Mouse (Mus musculus) lung, postnatal 0 days (tissue): ENCODE data around the gene Kcnq1. TPM values are rescaled to one million over a fixed set of nuclear protein-coding genes. Genes with fewer than 3 reads are reported as not detected.

Experiments used
- ATAC-seq: fragments of 200-750 bp; cut with Nextera tagmentation; 2 replicates; pipeline ENCODE4 v1.8.0; 2017; ENCODE audit warnings: moderate library complexity
- DNase-seq: peaks from one replicate; pipeline ENCODE4 v3.0.0-alpha.2; 2016; ENCODE audit warnings: low spot score
- H3K27ac ChIP-seq: fragments of 300-500 bp; sonication (generic); 2 replicates; pipeline ENCODE4 v1.5.1; 2014; ENCODE audit warnings: antibody characterized with exemption, mild to moderate bottlenecking, low read length, mixed read lengths
- H3K27me3 ChIP-seq: fragments of 300-500 bp; sonication (generic); replicated peaks from 2 replicates; pipeline ENCODE4 v1.6.1; 2014; ENCODE audit warnings: low read length, mixed read lengths; ENCODE audit not compliant: insufficient read depth
- H3K36me3 ChIP-seq: fragments of 300-500 bp; sonication (generic); 2 replicates; pipeline ENCODE4 v1.6.1; 2014; ENCODE audit warnings: low read length, mixed read lengths; ENCODE audit not compliant: insufficient read depth
- H3K4me1 ChIP-seq: fragments of 300-500 bp; sonication (generic); 2 replicates; pipeline ENCODE4 v1.6.1; 2014; ENCODE audit warnings: antibody characterized with exemption, low read depth, low read length, mixed read lengths; ENCODE audit not compliant: insufficient read depth
- H3K4me2 ChIP-seq: fragments of 300-500 bp; sonication (generic); replicated peaks from 2 replicates; pipeline ENCODE4 v1.6.1; 2014; ENCODE audit warnings: low read depth, mild to moderate bottlenecking, low read length, moderate library complexity, mixed read lengths
- H3K4me3 ChIP-seq: fragments of 300-500 bp; sonication (generic); 2 replicates; pipeline ENCODE4 v1.5.1; 2014; ENCODE audit warnings: low read depth, low read length
- H3K9ac ChIP-seq: fragments of 300-500 bp; sonication (generic); replicated peaks from 2 replicates; pipeline ENCODE4 v1.6.1; 2014; ENCODE audit warnings: low read depth, mild to moderate bottlenecking
- H3K9me3 ChIP-seq: fragments of 300-500 bp; sonication (generic); 2 replicates; pipeline ENCODE4 v1.6.1; 2016; ENCODE audit warnings: low read length, mixed read lengths
- CTCF ChIP-seq: IDR thresholded peaks from 2 replicates; pipeline ENCODE4 v1.5.1; 2016; ENCODE audit warnings: antibody characterized with exemption, mild to moderate bottlenecking
- EP300 ChIP-seq: IDR thresholded peaks from 2 replicates; pipeline ENCODE4 v1.6.1; 2016; ENCODE audit warnings: antibody characterized with exemption, mild to moderate bottlenecking, control low read depth
- WGBS: fragments of 180-500 bp; shearing (Covaris S2); extraction: QIAGEN DNeasy Blood & Tissue Kit; methylation state at CpG from one replicate; pipeline ENCODE4 v1.1.7; 2014; 5-methylcytosine and 5-hydroxymethylcytosine counted together
- polyA plus RNA-seq: library from polyadenylated mRNA; unstranded; fragments of >200 nt; fragmentation: Nextera tagmentation; extraction: Ambion mirVana; gene quantifications from 2 replicates; pipeline ENCODE4 v1.2.1, GENCODE M21; 2015

Gene Kcnq1
- polyA plus RNA-seq, 1 experiment from 2014 or later = 11.8 TPM

GRCm38 (mm10) chr7:143437894-143438581 is 331.9 kb downstream of the Kcnq1 start:
- no peaks in the 10 kb centered on the region for H3K36me3 ChIP-seq
- no peaks in the 10 kb centered on the region for H3K9me3 ChIP-seq
- TF ChIP-seq EP300 (no peak), CTCF (no peak)
- no peaks in the 10 kb centered on the region for H3K4me1 ChIP-seq
- peak overlapping the region; percentile 34; the same call in 1 of the 2 replicates for H3K9ac ChIP-seq
- peak; percentile 46 for ATAC-seq
- H3K27me3 ChIP-seq = 0 out of 2 replicates have a peak, but pooled peaks cover 5% of the 10 kb centered on the region
- peak overlapping the region; percentile 41 for H3K4me3 ChIP-seq
- peak overlapping the region; percentile 83 for H3K4me2 ChIP-seq
- DNase-seq = no peak
- WGBS = 2% methylated on average over 50 of the region's 63 CpGs
- no peak overlapping the region for H3K27ac ChIP-seq

GRCm38 (mm10) chr7:143438965-143439364 is 332.8 kb downstream of the Kcnq1 start:
- no peaks in the 10 kb centered on the region for H3K4me1 ChIP-seq
- no peak overlapping the region for H3K27ac ChIP-seq
- 78% methylated on average over 1 of the region's 1 CpGs for WGBS
- no peak overlapping the region for H3K4me2 ChIP-seq
- no peak overlapping the region for H3K4me3 ChIP-seq
- ATAC-seq (no peak), DNase-seq (no peak)
- TF ChIP-seq EP300 (no peak), CTCF (no peak)
- H3K9me3 ChIP-seq = no peaks in the 10 kb centered on the region
- no peak overlapping the region for H3K9ac ChIP-seq
- H3K27me3 ChIP-seq = 0 out of 2 replicates have a peak, but pooled peaks cover 8% of the 10 kb centered on the region
- no peaks in the 10 kb centered on the region for H3K36me3 ChIP-seq

GRCm38 (mm10) chr7:143444580-143444954 is 338.4 kb downstream of the Kcnq1 start:
- no peak for DNase-seq
- Histone ChIP-seq H3K36me3 (no peaks in the 10 kb centered on the region), H3K4me3 (no peak overlapping the region), H3K4me1 (0 out of 2 replicates have a peak, but pooled peaks cover 5% of the 10 kb centered on the region), H3K9me3 (no peaks in the 10 kb centered on the region), H3K27ac (no peak overlapping the region), H3K27me3 (peaks cover 27% of the 10 kb centered on the region), H3K4me2 (no peak overlapping the region), H3K9ac (no peak overlapping the region)
- no peak for ATAC-seq
- TF ChIP-seq EP300 (no peak), CTCF (no peak)
- WGBS = 60% methylated on average over 8 of the region's 8 CpGs

- H3K4me1 ChIP-seq = 0 out of 2 replicates have a peak, but pooled peaks cover 5% of the 10 kb centered on the region
- no peak for TF ChIP-seq EP300
- no peak for TF ChIP-seq CTCF
- WGBS = 8% methylated on average over 54 of the region's 55 CpGs
- DNase-seq (no peak), ATAC-seq (no peak)
- peak overlapping the region; percentile 58 for H3K4me2 ChIP-seq
- peaks cover 27% of the 10 kb centered on the region for H3K27me3 ChIP-seq
- no peak overlapping the region for H3K27ac ChIP-seq
- peak overlapping the region; percentile 33 for H3K4me3 ChIP-seq
- H3K9ac ChIP-seq = no peak overlapping the region
- H3K9me3 ChIP-seq = no peaks in the 10 kb centered on the region
- no peaks in the 10 kb centered on the region for H3K36me3 ChIP-seq
Observed at GRCm38 (mm10) chr7:143444955-143445648, 338.9 kb downstream of the Kcnq1 start.

GRCm38 (mm10) chr7:143445651-143446460 is 339.7 kb downstream of the Kcnq1 start:
- ATAC-seq = peak; percentile 48
- H3K27ac ChIP-seq = no peak overlapping the region

GRCm38 (mm10) chr7:143447130-143447529 is 341.0 kb downstream of the Kcnq1 start:
- no peaks in the 10 kb centered on the region for H3K36me3 ChIP-seq
- H3K27ac ChIP-seq = no peak overlapping the region
- WGBS = 56% methylated on average over 2 of the region's 2 CpGs
- H3K4me1 ChIP-seq = 0 out of 2 replicates have a peak, but pooled peaks cover 5% of the 10 kb centered on the region
- peaks cover 27% of the 10 kb centered on the region for H3K27me3 ChIP-seq
- H3K9me3 ChIP-seq = no peaks in the 10 kb centered on the region
- no peak overlapping the region for H3K9ac ChIP-seq
- TF ChIP-seq EP300 (no peak), CTCF (no peak)
- H3K4me2 ChIP-seq = no peak overlapping the region
- H3K4me3 ChIP-seq = no peak overlapping the region
- DNase-seq (no peak), ATAC-seq (no peak)

More at GRCm38 (mm10) chr7:143445651-143446460, 339.7 kb downstream of the Kcnq1 start:
- Histone ChIP-seq H3K9me3 (no peaks in the 10 kb centered on the region), H3K36me3 (no peaks in the 10 kb centered on the region), H3K4me1 (0 out of 2 replicates have a peak, but pooled peaks cover 5% of the 10 kb centered on the region), H3K9ac (no peak overlapping the region), H3K4me3 (peak overlapping the region; percentile 33), H3K4me2 (peak overlapping the region; percentile 58), H3K27me3 (peaks cover 27% of the 10 kb centered on the region)
- DNase-seq = no peak
- 11% methylated on average over 47 of the region's 53 CpGs for WGBS
- TF ChIP-seq CTCF (peak; percentile 37), EP300 (no peak)
